Mouse (Mus musculus): Measurements from ENCODE around the gene Diaph2. TPM values are rescaled to one million over a fixed set of nuclear protein-coding genes. Genes with fewer than 3 reads are reported as not detected.
A peak's percentile ranks its signal among the peaks of the same experiment; 100 is the strongest.
"Not testable (repeated sequence)": the region's sequence is repeated elsewhere in the genome, so short reads cannot be mapped to it uniquely, and the experiment has no call there.

Gene Diaph2
- polyA plus RNA-seq, 1 experiment: 0.16 TPM

GRCm38 (mm10) chrX:130393508-130394145 lies 644.1 kb downstream of the Diaph2 start:
- no peak for TF ChIP-seq FLI1 (IDR thresholded peaks at IDR 0.05; ENCODE audit: low read length)
- TF ChIP-seq GATA1 (IDR thresholded peaks at IDR 0.05; ENCODE audit: borderline replicate concordance, low read length): no peak
- Histone ChIP-seq H3K4me1 (no peaks in the 10 kb centered on the region), H3K9me3 (no peaks in the 10 kb centered on the region), H3K27me3 (replicated peaks) (no peaks in the 10 kb centered on the region), H3K4me3 (replicated peaks) (no peak overlapping the region), H3K36me3 (replicated peaks; ENCODE audit: low read length) (no peaks in the 10 kb centered on the region)

DNA sequence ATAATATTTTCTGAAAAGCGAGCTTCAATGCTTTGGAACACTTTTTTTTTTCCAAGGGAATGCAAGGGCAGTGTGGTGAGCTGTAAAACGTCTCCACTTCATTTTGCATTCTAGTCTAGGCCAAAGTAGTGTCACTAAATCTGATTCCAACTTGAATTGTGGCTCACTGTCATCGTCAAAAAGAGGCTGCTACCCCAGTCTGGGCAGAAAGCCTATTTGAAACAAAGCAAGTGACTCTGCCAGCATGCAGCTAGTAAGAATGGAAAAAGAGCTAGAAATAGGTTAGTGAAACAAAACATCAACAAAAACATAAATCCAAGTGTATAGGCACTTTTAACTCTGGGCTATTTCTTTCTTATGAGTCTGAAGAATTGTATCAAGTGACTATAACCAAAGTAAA lies 653.7 kb downstream of the Diaph2 start:
- Histone ChIP-seq H3K4me3 (replicated peaks) (no peak overlapping the region), H3K9me3 (no peaks in the 10 kb centered on the region), H3K4me1 (no peaks in the 10 kb centered on the region), H3K36me3 (replicated peaks; ENCODE audit: low read length) (no peaks in the 10 kb centered on the region), H3K27me3 (replicated peaks) (no peaks in the 10 kb centered on the region)
- TF ChIP-seq GATA1 (IDR thresholded peaks at IDR 0.05; ENCODE audit: borderline replicate concordance, low read length) (no peak), FLI1 (IDR thresholded peaks at IDR 0.05; ENCODE audit: low read length) (no peak)

DNA sequence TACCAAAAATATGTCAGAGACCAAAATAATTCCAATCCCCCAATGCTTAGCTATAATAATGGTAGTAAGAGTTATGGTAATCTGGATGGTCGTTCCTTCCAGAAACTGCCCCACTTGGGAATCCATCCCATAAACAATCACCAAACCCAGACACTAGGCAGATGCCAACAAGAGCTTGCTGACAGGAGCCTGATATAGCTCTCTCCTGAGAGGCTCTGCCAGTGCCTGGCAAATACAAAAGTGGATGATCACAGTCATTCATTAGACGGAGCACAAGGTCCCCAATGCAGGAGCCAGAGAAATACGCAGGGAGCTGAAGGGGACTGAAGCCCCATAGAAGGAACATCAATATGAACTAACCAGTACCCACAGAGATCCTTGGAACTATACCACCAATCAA lies 657.9 kb downstream of the Diaph2 start:
- not testable (repeated sequence) for H3K4me3 ChIP-seq (replicated peaks); H3K4me1 ChIP-seq; H3K36me3 ChIP-seq (replicated peaks; ENCODE audit: low read length); H3K9me3 ChIP-seq; H3K27me3 ChIP-seq (replicated peaks)

DNA sequence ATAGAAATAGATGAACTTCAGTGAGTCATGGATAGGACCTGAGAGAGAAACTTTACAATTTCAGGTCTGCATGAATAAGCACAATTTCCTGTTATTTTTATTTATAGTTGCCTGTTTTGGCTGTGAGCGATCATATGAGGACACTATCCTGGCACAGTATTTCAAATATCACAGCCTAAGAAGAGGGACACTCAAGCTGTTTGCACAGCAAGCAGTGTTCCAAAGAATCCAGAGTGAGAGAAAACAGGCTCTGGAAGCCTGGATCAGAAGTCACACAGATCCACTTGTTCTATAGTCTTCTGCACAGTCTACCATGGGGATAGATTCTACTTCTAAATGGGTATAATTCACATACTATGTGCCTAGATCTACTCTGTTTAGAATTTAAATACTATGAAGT lies 659.4 kb downstream of the Diaph2 start:
- H3K4me1 ChIP-seq: no peaks in the 10 kb centered on the region
- H3K4me3 ChIP-seq (replicated peaks): no peak overlapping the region
- TF ChIP-seq FLI1 (IDR thresholded peaks at IDR 0.05; ENCODE audit: low read length): no peak
- TF ChIP-seq GATA1 (IDR thresholded peaks at IDR 0.05; ENCODE audit: borderline replicate concordance, low read length): no peak
- no peaks in the 10 kb centered on the region for H3K36me3 ChIP-seq (replicated peaks; ENCODE audit: low read length)
- H3K27me3 ChIP-seq (replicated peaks): no peaks in the 10 kb centered on the region
- H3K9me3 ChIP-seq: no peaks in the 10 kb centered on the region

GRCm38 (mm10) chrX:130423134-130423533 lies 673.6 kb downstream of the Diaph2 start:
- TF ChIP-seq GATA1 (IDR thresholded peaks at IDR 0.05; ENCODE audit: borderline replicate concordance, low read length) (no peak), FLI1 (IDR thresholded peaks at IDR 0.05; ENCODE audit: low read length) (no peak)
- Histone ChIP-seq H3K4me1 (no peaks in the 10 kb centered on the region; the same call in 1 of the 2 replicates), H3K27me3 (replicated peaks) (no peaks in the 10 kb centered on the region), H3K9me3 (no peaks in the 10 kb centered on the region), H3K4me3 (replicated peaks) (peak overlapping the region; percentile 60), H3K36me3 (replicated peaks; ENCODE audit: low read length) (no peaks in the 10 kb centered on the region)

- no peaks in the 10 kb centered on the region for H3K27me3 ChIP-seq (replicated peaks)
- H3K4me3 ChIP-seq (replicated peaks): no peak overlapping the region
- no peaks in the 10 kb centered on the region for H3K36me3 ChIP-seq (replicated peaks; ENCODE audit: low read length)
- no peaks in the 10 kb centered on the region for H3K9me3 ChIP-seq
- no peaks in the 10 kb centered on the region for H3K4me1 ChIP-seq
- TF ChIP-seq GATA1 (IDR thresholded peaks at IDR 0.05; ENCODE audit: borderline replicate concordance, low read length): no peak
- no peak for TF ChIP-seq FLI1 (IDR thresholded peaks at IDR 0.05; ENCODE audit: low read length)
Measured at GRCm38 (mm10) chrX:130451822-130452487, 702.4 kb downstream of the Diaph2 start.

DNA sequence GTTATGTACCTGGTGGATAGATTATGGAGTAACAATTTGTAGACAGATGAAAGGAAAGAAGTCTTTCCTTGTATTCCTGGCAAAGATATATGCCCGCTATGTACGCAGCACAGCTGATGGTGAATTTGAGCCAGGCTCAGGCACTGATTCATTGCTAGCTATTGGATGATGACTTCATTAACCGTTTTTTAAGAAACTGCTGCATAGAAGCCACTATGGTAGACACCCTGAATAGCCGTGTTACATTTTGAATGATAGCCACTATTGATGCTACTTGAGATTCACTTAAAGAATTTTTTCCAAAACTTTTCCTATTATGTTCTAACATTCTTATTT lies 702.9 kb downstream of the Diaph2 start:
- no peak for TF ChIP-seq FLI1 (IDR thresholded peaks at IDR 0.05; ENCODE audit: low read length)
- TF ChIP-seq GATA1 (IDR thresholded peaks at IDR 0.05; ENCODE audit: borderline replicate concordance, low read length): no peak
- Histone ChIP-seq H3K9me3 (no peaks in the 10 kb centered on the region), H3K27me3 (replicated peaks) (no peaks in the 10 kb centered on the region), H3K36me3 (replicated peaks; ENCODE audit: low read length) (no peaks in the 10 kb centered on the region), H3K4me1 (no peaks in the 10 kb centered on the region), H3K4me3 (replicated peaks) (no peak overlapping the region)

DNA sequence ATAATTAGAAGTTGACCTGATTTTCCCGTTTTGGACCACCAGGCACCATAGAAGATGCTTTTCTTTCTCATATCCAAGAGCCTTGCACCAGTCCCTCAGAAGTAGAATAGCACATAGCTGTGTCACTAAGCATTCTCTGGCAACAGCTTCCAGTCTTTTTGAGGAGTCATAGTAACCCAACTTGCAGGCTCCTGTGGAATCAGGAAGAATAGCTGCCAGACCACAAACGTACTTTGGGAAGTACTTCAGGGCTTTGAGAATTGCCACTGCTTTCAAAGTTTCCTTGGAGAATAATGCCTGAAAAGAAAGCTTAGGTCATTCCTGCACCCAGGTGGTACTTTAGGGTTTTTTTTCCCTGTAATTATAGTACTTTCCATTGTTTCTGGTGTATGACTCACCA lies 723.6 kb downstream of the Diaph2 start:
- H3K36me3 ChIP-seq (replicated peaks; ENCODE audit: low read length): no peaks in the 10 kb centered on the region
- H3K4me1 ChIP-seq: no peaks in the 10 kb centered on the region
- TF ChIP-seq FLI1 (IDR thresholded peaks at IDR 0.05; ENCODE audit: low read length) (no peak), GATA1 (IDR thresholded peaks at IDR 0.05; ENCODE audit: borderline replicate concordance, low read length) (no peak)
- H3K4me3 ChIP-seq (replicated peaks): no peak overlapping the region
- no peaks in the 10 kb centered on the region for H3K9me3 ChIP-seq
- H3K27me3 ChIP-seq (replicated peaks): no peaks in the 10 kb centered on the region

GRCm38 (mm10) chrX:130480877-130481276 lies 731.3 kb downstream of the Diaph2 start:
- no peak for TF ChIP-seq FLI1 (IDR thresholded peaks at IDR 0.05; ENCODE audit: low read length)
- H3K4me1 ChIP-seq: no peaks in the 10 kb centered on the region

GRCm38 (mm10) chrX:130502680-130503464 lies 753.3 kb downstream of the Diaph2 start:
- Histone ChIP-seq H3K36me3 (replicated peaks; ENCODE audit: low read length) (no peaks in the 10 kb centered on the region), H3K9me3 (no peaks in the 10 kb centered on the region), H3K4me3 (replicated peaks) (no peak overlapping the region), H3K4me1 (no peaks in the 10 kb centered on the region), H3K27me3 (replicated peaks) (peaks cover 7% of the 10 kb centered on the region)
- TF ChIP-seq FLI1 (IDR thresholded peaks at IDR 0.05; ENCODE audit: low read length) (no peak), GATA1 (IDR thresholded peaks at IDR 0.05; ENCODE audit: borderline replicate concordance, low read length) (no peak)

More at GRCm38 (mm10) chrX:130480877-130481276, 731.3 kb downstream of the Diaph2 start:
- no peaks in the 10 kb centered on the region for H3K36me3 ChIP-seq (replicated peaks; ENCODE audit: low read length)
- no peaks in the 10 kb centered on the region for H3K27me3 ChIP-seq (replicated peaks)
- no peak overlapping the region for H3K4me3 ChIP-seq (replicated peaks)
- H3K9me3 ChIP-seq: no peaks in the 10 kb centered on the region

All from megakaryocyte, embryonic 14.5 days (primary cell).